Mouse (Mus musculus): ENCODE data around the gene Kansl1l.
A peak's percentile ranks its signal among the peaks of the same experiment; 100 is the strongest.

- no peak for TF ChIP-seq CTCF (IDR thresholded peaks at IDR 0.05)
- peak; percentile 52; the same call in 1 of the 2 replicates for TF ChIP-seq EP300 (IDR thresholded peaks at IDR 0.05)
Measured at GRCm38 (mm10) chr1:66820241-66820640, 2.9 kb upstream of the Kansl1l start.

Measured in lung, postnatal 0 days (tissue).